Mouse (Mus musculus): ENCODE measurements at regions not wholly inside any gene's neighbourhood (a gene's known extent, or its start where the extent isn't known, plus 50 kb on each side); places are given as distances from the start of the nearest gene placed in this dataset.

- Histone ChIP-seq H3K4me3 (ENCODE audit: low read depth, low read length) (no peak overlapping the region), H3K36me3 (ENCODE audit: insufficient read depth) (no peaks in the 10 kb centered on the region), H3K4me2 (ENCODE audit: low read depth) (no peak overlapping the region), H3K27ac (ENCODE audit: low read depth, low read length) (no peak overlapping the region), H3K4me1 (ENCODE audit: insufficient read depth) (no peaks in the 10 kb centered on the region), H3K9me3 (ENCODE audit: low read length) (no peaks in the 10 kb centered on the region), H3K27me3 (ENCODE audit: insufficient read depth, low read length) (no peaks in the 10 kb centered on the region), H3K9ac (no peak overlapping the region)
- no peak for TF ChIP-seq CTCF (IDR thresholded peaks at IDR 0.05; ENCODE audit: low read depth)
- 76% methylated on average over 3 of the region's 3 CpGs for WGBS
- no peak for DNase-seq
- ATAC-seq, result no peak
These were observed 297.6 kb downstream of the Htr7 start for GRCm38 (mm10) chr19:35759701-35760100.

GRCm38 (mm10) chr19:35755494-35755893 is 301.8 kb downstream of the Htr7 start:
- TF ChIP-seq CTCF (IDR thresholded peaks at IDR 0.05; ENCODE audit: low read depth), result no peak
- no peak overlapping the region for H3K27ac ChIP-seq (ENCODE audit: low read depth, low read length)
- H3K4me2 ChIP-seq (ENCODE audit: low read depth), result no peak overlapping the region
- ATAC-seq (no peak), DNase-seq (no peak)
- H3K9ac ChIP-seq, result no peak overlapping the region
- H3K27me3 ChIP-seq (ENCODE audit: insufficient read depth, low read length), result no peaks in the 10 kb centered on the region
- 74% methylated on average over 1 of the region's 1 CpGs for WGBS
- no peaks in the 10 kb centered on the region for H3K9me3 ChIP-seq (ENCODE audit: low read length)
- H3K4me3 ChIP-seq (ENCODE audit: low read depth, low read length), result no peak overlapping the region
- no peaks in the 10 kb centered on the region for H3K4me1 ChIP-seq (ENCODE audit: insufficient read depth)
- no peaks in the 10 kb centered on the region for H3K36me3 ChIP-seq (ENCODE audit: insufficient read depth)

GRCm38 (mm10) chr19:35735754-35736153 is 321.6 kb downstream of the Htr7 start:
- H3K4me3 ChIP-seq (ENCODE audit: low read depth, low read length), result no peak overlapping the region
- H3K4me1 ChIP-seq (ENCODE audit: insufficient read depth), result no peaks in the 10 kb centered on the region
- ATAC-seq, result no peak
- no peak overlapping the region for H3K9ac ChIP-seq
- no peak for TF ChIP-seq CTCF (IDR thresholded peaks at IDR 0.05; ENCODE audit: low read depth)
- no peaks in the 10 kb centered on the region for H3K36me3 ChIP-seq (ENCODE audit: insufficient read depth)
- H3K27me3 ChIP-seq (ENCODE audit: insufficient read depth, low read length), result no peaks in the 10 kb centered on the region
- DNase-seq, result no peak
- H3K27ac ChIP-seq (ENCODE audit: low read depth, low read length), result no peak overlapping the region
- 70% methylated on average over 4 of the region's 4 CpGs for WGBS
- no peaks in the 10 kb centered on the region for H3K9me3 ChIP-seq (ENCODE audit: low read length)
- no peak overlapping the region for H3K4me2 ChIP-seq (ENCODE audit: low read depth)

GRCm38 (mm10) chr19:35728436-35729060 is 328.8 kb downstream of the Htr7 start:
- H3K4me3 ChIP-seq (ENCODE audit: low read depth, low read length), result no peak overlapping the region
- 71% methylated on average over 3 of the region's 3 CpGs for WGBS
- H3K9ac ChIP-seq, result no peak overlapping the region
- H3K36me3 ChIP-seq (ENCODE audit: insufficient read depth), result no peaks in the 10 kb centered on the region
- no peak overlapping the region for H3K4me2 ChIP-seq (ENCODE audit: low read depth)
- H3K27me3 ChIP-seq (ENCODE audit: insufficient read depth, low read length), result no peaks in the 10 kb centered on the region
- ATAC-seq, result no peak
- no peaks in the 10 kb centered on the region for H3K9me3 ChIP-seq (ENCODE audit: low read length)
- no peak for DNase-seq
- no peak overlapping the region for H3K27ac ChIP-seq (ENCODE audit: low read depth, low read length)
- TF ChIP-seq CTCF (IDR thresholded peaks at IDR 0.05; ENCODE audit: low read depth), result no peak
- no peaks in the 10 kb centered on the region for H3K4me1 ChIP-seq (ENCODE audit: insufficient read depth)

Data from forebrain, postnatal 0 days (tissue).